Mouse (Mus musculus): ENCODE measurements around the gene Gm17079.
"Not testable (repeated sequence)": the region's sequence is repeated elsewhere in the genome, so short reads cannot be mapped to it uniquely, and the experiment has no call there.

The Gm17079 gene

GRCm38 (mm10) chr14:51695368-51695767, at the start of gene Gm17079:
Gene Gm17079, minus strand, starts transcription at chr14:51695468.
- DNase-seq (ENCODE audit: low read depth, low spot score): not testable (repeated sequence)

- no peak for DNase-seq (ENCODE audit: low read depth, low spot score)
Measured at GRCm38 (mm10) chr14:51740347-51741170, 45.3 kb upstream of the Gm17079 start.

- no peak for DNase-seq (ENCODE audit: low read depth, low spot score)
Measured at GRCm38 (mm10) chr14:51739150-51739993, 44.1 kb upstream of the Gm17079 start.

GRCm38 (mm10) chr14:51738411-51739149, 43.3 kb upstream of the Gm17079 start:
- no peak for DNase-seq (ENCODE audit: low read depth, low spot score)

GRCm38 (mm10) chr14:51737967-51738366, 42.7 kb upstream of the Gm17079 start:
- no peak for DNase-seq (ENCODE audit: low read depth, low spot score)

GRCm38 (mm10) chr14:51717083-51717482, 21.8 kb upstream of the Gm17079 start, which contains the start of gene Gm5800:
Gene Gm5800, minus strand, starts transcription at chr14:51717183.
- no peak for DNase-seq (ENCODE audit: low read depth, low spot score)

GRCm38 (mm10) chr14:51677269-51677668, 18.0 kb downstream of the Gm17079 start:
- DNase-seq (ENCODE audit: low read depth, low spot score): no peak

Data from mesoderm, embryonic 11.5 days (tissue).